Mouse (Mus musculus): ENCODE data around the gene Adamts16. TPM values are rescaled to one million over a fixed set of nuclear protein-coding genes. Genes with fewer than 3 reads are reported as not detected.
A peak's percentile ranks its signal among the peaks of the same experiment; 100 is the strongest.

The Adamts16 gene
- total and polyA plus RNA-seq, 2 experiments from 2014 or later = 1.0 to 3.8 TPM

- no peak overlapping the region for H3K27ac ChIP-seq (ENCODE audit: low read depth, low read length)
- no peak for ATAC-seq
- no peak overlapping the region for H3K4me3 ChIP-seq (ENCODE audit: low read depth, low read length)
- H3K4me2 ChIP-seq (ENCODE audit: low read depth) = no peak overlapping the region
- no peak for DNase-seq
- H3K4me1 ChIP-seq (ENCODE audit: insufficient read depth) = no peaks in the 10 kb centered on the region
- 74% methylated on average over 14 of the region's 14 CpGs for WGBS
- no peak overlapping the region for H3K9ac ChIP-seq
- no peaks in the 10 kb centered on the region for H3K27me3 ChIP-seq (ENCODE audit: insufficient read depth, low read length)
- TF ChIP-seq CTCF (IDR thresholded peaks at IDR 0.05; ENCODE audit: low read depth) = no peak
- no peaks in the 10 kb centered on the region for H3K9me3 ChIP-seq (ENCODE audit: low read length)
- H3K36me3 ChIP-seq (ENCODE audit: insufficient read depth) = no peaks in the 10 kb centered on the region
Measured at GRCm38 (mm10) chr13:70746294-70747008, 95.2 kb downstream of the Adamts16 start.

GRCm38 (mm10) chr13:70744416-70745038, 97.1 kb downstream of the Adamts16 start:
- no peaks in the 10 kb centered on the region for H3K36me3 ChIP-seq (ENCODE audit: insufficient read depth)
- ATAC-seq (no peak), DNase-seq (no peak)
- H3K27me3 ChIP-seq (ENCODE audit: insufficient read depth, low read length) = no peaks in the 10 kb centered on the region
- no peaks in the 10 kb centered on the region for H3K9me3 ChIP-seq (ENCODE audit: low read length)
- H3K4me3 ChIP-seq (ENCODE audit: low read depth, low read length) = no peak overlapping the region
- no peak overlapping the region for H3K27ac ChIP-seq (ENCODE audit: low read depth, low read length)
- TF ChIP-seq CTCF (IDR thresholded peaks at IDR 0.05; ENCODE audit: low read depth) = no peak
- 69% methylated on average over 5 of the region's 5 CpGs for WGBS
- no peak overlapping the region for H3K9ac ChIP-seq
- H3K4me1 ChIP-seq (ENCODE audit: insufficient read depth) = no peaks in the 10 kb centered on the region
- H3K4me2 ChIP-seq (ENCODE audit: low read depth) = no peak overlapping the region

- peak; percentile 18; the same call in 1 of the 2 replicates for ATAC-seq
- Histone ChIP-seq H3K27ac (ENCODE audit: low read depth, low read length) (no peak overlapping the region), H3K9me3 (ENCODE audit: low read length) (no peaks in the 10 kb centered on the region), H3K9ac (no peak overlapping the region), H3K4me3 (ENCODE audit: low read depth, low read length) (no peak overlapping the region), H3K4me2 (ENCODE audit: low read depth) (no peak overlapping the region), H3K36me3 (ENCODE audit: insufficient read depth) (no peaks in the 10 kb centered on the region), H3K27me3 (ENCODE audit: insufficient read depth, low read length) (no peaks in the 10 kb centered on the region), H3K4me1 (ENCODE audit: insufficient read depth) (no peaks in the 10 kb centered on the region)
- TF ChIP-seq CTCF (IDR thresholded peaks at IDR 0.05; ENCODE audit: low read depth) = no peak
- DNase-seq = no peak
- WGBS = 58% methylated on average over 4 of the region's 4 CpGs
Measured at GRCm38 (mm10) chr13:70742693-70743092, 98.9 kb downstream of the Adamts16 start.

- no peak for DNase-seq
- 60% methylated on average over 17 of the region's 17 CpGs for WGBS
- H3K4me1 ChIP-seq (ENCODE audit: insufficient read depth) = no peaks in the 10 kb centered on the region
Measured at GRCm38 (mm10) chr13:70740281-70741240, 101.0 kb downstream of the Adamts16 start.

GRCm38 (mm10) chr13:70738781-70739180, 102.8 kb downstream of the Adamts16 start:
- no peak overlapping the region for H3K9ac ChIP-seq
- H3K9me3 ChIP-seq (ENCODE audit: low read length) = no peaks in the 10 kb centered on the region
- ATAC-seq (no peak), DNase-seq (no peak)
- H3K36me3 ChIP-seq (ENCODE audit: insufficient read depth) = no peaks in the 10 kb centered on the region
- H3K4me2 ChIP-seq (ENCODE audit: low read depth) = no peak overlapping the region
- H3K4me3 ChIP-seq (ENCODE audit: low read depth, low read length) = no peak overlapping the region
- 92% methylated on average over 9 of the region's 9 CpGs for WGBS
- no peaks in the 10 kb centered on the region for H3K4me1 ChIP-seq (ENCODE audit: insufficient read depth)
- TF ChIP-seq CTCF (IDR thresholded peaks at IDR 0.05; ENCODE audit: low read depth) = no peak
- H3K27ac ChIP-seq (ENCODE audit: low read depth, low read length) = no peak overlapping the region
- no peaks in the 10 kb centered on the region for H3K27me3 ChIP-seq (ENCODE audit: insufficient read depth, low read length)

More at GRCm38 (mm10) chr13:70740281-70741240, 101.0 kb downstream of the Adamts16 start:
- Histone ChIP-seq H3K27ac (ENCODE audit: low read depth, low read length) (no peak overlapping the region), H3K4me2 (ENCODE audit: low read depth) (no peak overlapping the region), H3K36me3 (ENCODE audit: insufficient read depth) (no peaks in the 10 kb centered on the region), H3K9me3 (ENCODE audit: low read length) (no peaks in the 10 kb centered on the region), H3K4me3 (ENCODE audit: low read depth, low read length) (no peak overlapping the region), H3K27me3 (ENCODE audit: insufficient read depth, low read length) (no peaks in the 10 kb centered on the region), H3K9ac (no peak overlapping the region)
- ATAC-seq = no peak
- no peak for TF ChIP-seq CTCF (IDR thresholded peaks at IDR 0.05; ENCODE audit: low read depth)

- no peaks in the 10 kb centered on the region for H3K4me1 ChIP-seq (ENCODE audit: insufficient read depth)
- H3K27ac ChIP-seq (ENCODE audit: low read depth, low read length) = no peak overlapping the region
- H3K4me2 ChIP-seq (ENCODE audit: low read depth) = no peak overlapping the region
- no peaks in the 10 kb centered on the region for H3K27me3 ChIP-seq (ENCODE audit: insufficient read depth, low read length)
- DNase-seq (no peak), ATAC-seq (peak; percentile 32; the same call in 1 of the 2 replicates)
- 40% methylated on average over 4 of the region's 4 CpGs for WGBS
- no peak overlapping the region for H3K4me3 ChIP-seq (ENCODE audit: low read depth, low read length)
- no peak overlapping the region for H3K9ac ChIP-seq
- no peak for TF ChIP-seq CTCF (IDR thresholded peaks at IDR 0.05; ENCODE audit: low read depth)
- H3K9me3 ChIP-seq (ENCODE audit: low read length) = no peaks in the 10 kb centered on the region
- no peaks in the 10 kb centered on the region for H3K36me3 ChIP-seq (ENCODE audit: insufficient read depth)
Measured at GRCm38 (mm10) chr13:70736409-70736808, 105.2 kb downstream of the Adamts16 start.

Data from forebrain, postnatal 0 days (tissue).